Mouse (Mus musculus) midbrain, embryonic 15.5 days (tissue): ENCODE results near the gene Wdr62. TPM values are rescaled to one million over a fixed set of nuclear protein-coding genes. Genes with fewer than 3 reads are reported as not detected.

ENCODE experiments used
- ATAC-seq: fragments of 200-750 bp; cut with Nextera tagmentation; replicated peaks from 2 replicates; pipeline ENCODE4 v1.8.0; 2017; ENCODE audit warnings: moderate TSS enrichment
- H3K27ac ChIP-seq: fragments of 300-500 bp; sonication (generic); 2 replicates; pipeline ENCODE4 v1.5.1; 2015; ENCODE audit warnings: mild to moderate bottlenecking, inconsistent platforms
- H3K27me3 ChIP-seq: fragments of 300-500 bp; sonication (generic); replicated peaks from 2 replicates; pipeline ENCODE4 v1.6.1; 2015; ENCODE audit warnings: inconsistent platforms
- H3K36me3 ChIP-seq: fragments of 300-500 bp; sonication (generic); replicated peaks from 2 replicates; pipeline ENCODE4 v1.6.1; 2015; ENCODE audit warnings: inconsistent platforms
- H3K4me1 ChIP-seq: fragments of 300-500 bp; sonication (generic); 2 replicates; pipeline ENCODE4 v1.6.1; 2015; ENCODE audit warnings: inconsistent platforms
- H3K4me2 ChIP-seq: fragments of 300-500 bp; sonication (generic); 2 replicates; pipeline ENCODE4 v1.6.1; 2015; ENCODE audit warnings: inconsistent platforms, mild to moderate bottlenecking, moderate library complexity
- H3K4me3 ChIP-seq: fragments of 300-500 bp; sonication (generic); 2 replicates; pipeline ENCODE4 v1.5.1; 2015; ENCODE audit warnings: mild to moderate bottlenecking, inconsistent platforms
- H3K9ac ChIP-seq: fragments of 300-500 bp; sonication (generic); 2 replicates; pipeline ENCODE4 v1.6.1; 2015; ENCODE audit warnings: mild to moderate bottlenecking, inconsistent platforms
- H3K9me3 ChIP-seq: fragments of 300-500 bp; sonication (generic); 2 replicates; pipeline ENCODE4 v1.6.1; 2016; ENCODE audit warnings: inconsistent platforms
- whole genome bisulfite sequencing: fragments of 180-500 bp; shearing (Covaris S2); methylation state at CpG from one replicate; pipeline ENCODE4 v1.1.7; 2015; ENCODE audit warnings: mixed read lengths; 5-methylcytosine and 5-hydroxymethylcytosine counted together
- polyA plus RNA-seq: library from polyadenylated mRNA; unstranded; fragments of >200 nt; fragmentation: Nextera tagmentation; extraction: Ambion mirVana; gene quantifications from 2 replicates; pipeline ENCODE4 v1.2.1, GENCODE M21; 2015

Wdr62 gene
- polyA plus RNA-seq, 1 experiment from 2014 or later: 3.8 TPM

- H3K4me2 ChIP-seq: no peak overlapping the region
- no peaks in the 10 kb centered on the region; the same call in 1 of the 2 replicates for H3K36me3 ChIP-seq
- no peak for ATAC-seq
- no peak overlapping the region for H3K4me3 ChIP-seq
- H3K27me3 ChIP-seq: no peaks in the 10 kb centered on the region
- no peak overlapping the region for H3K9ac ChIP-seq
- H3K4me1 ChIP-seq: peaks cover 19% of the 10 kb centered on the region
- H3K27ac ChIP-seq: no peak overlapping the region
- WGBS: 86% methylated on average over 3 of the region's 3 CpGs
- no peaks in the 10 kb centered on the region for H3K9me3 ChIP-seq
Measured at GRCm38 (mm10) chr7:30318142-30318541, 37.9 kb upstream of the Wdr62 start.

- 81% methylated on average over 13 of the region's 13 CpGs for WGBS
- Histone ChIP-seq H3K4me3 (no peak overlapping the region), H3K27ac (no peak overlapping the region), H3K27me3 (no peaks in the 10 kb centered on the region), H3K9ac (no peak overlapping the region), H3K4me2 (no peak overlapping the region), H3K4me1 (peaks cover 5% of the 10 kb centered on the region), H3K9me3 (no peaks in the 10 kb centered on the region), H3K36me3 (no peaks in the 10 kb centered on the region; the same call in 1 of the 2 replicates)
- no peak for ATAC-seq
Measured at GRCm38 (mm10) chr7:30315559-30316529, 35.6 kb upstream of the Wdr62 start.

- Histone ChIP-seq H3K9ac (no peak within 1 kb of the TSS), H3K27me3 (no peaks in the 10 kb centered on the region), H3K4me2 (no peak within 1 kb of the TSS), H3K4me3 (no peak within 1 kb of the TSS), H3K4me1 (peaks cover 9% of the 10 kb centered on the region), H3K36me3 (no peaks in the 10 kb centered on the region; the same call in 1 of the 2 replicates), H3K27ac (no peak within 1 kb of the TSS), H3K9me3 (no peaks in the 10 kb centered on the region)
- ATAC-seq: no peak
- 5% methylated on average over 9 of the region's 9 CpGs for WGBS
Measured at GRCm38 (mm10) chr7:30314721-30315155, 34.5 kb upstream of the Wdr62 start, which contains the start of gene Syne4. Syne4 (plus strand) TSS chr7:30314807.

- H3K27me3 ChIP-seq: no peaks in the 10 kb centered on the region
- H3K9me3 ChIP-seq: no peaks in the 10 kb centered on the region
- peaks cover 15% of the 10 kb centered on the region for H3K4me1 ChIP-seq
- H3K36me3 ChIP-seq: no peaks in the 10 kb centered on the region; the same call in 1 of the 2 replicates
- H3K4me3 ChIP-seq: no peak overlapping the region
- no peak overlapping the region for H3K27ac ChIP-seq
- WGBS: 55% methylated on average over 27 of the region's 27 CpGs
- H3K4me2 ChIP-seq: no peak overlapping the region
- H3K9ac ChIP-seq: no peak overlapping the region
- ATAC-seq: no peak
Measured at GRCm38 (mm10) chr7:30313666-30314320, 33.6 kb upstream of the Wdr62 start.

GRCm38 (mm10) chr7:30310136-30310535, 29.9 kb upstream of the Wdr62 start:
- Histone ChIP-seq H3K9ac (no peak overlapping the region), H3K4me2 (no peak overlapping the region; the same call in 1 of the 2 replicates)

GRCm38 (mm10) chr7:30309395-30310129, 29.3 kb upstream of the Wdr62 start:
- Histone ChIP-seq H3K36me3 (peaks cover 18% of the 10 kb centered on the region; the same call in 1 of the 2 replicates), H3K4me1 (peaks cover 23% of the 10 kb centered on the region), H3K27ac (no peak overlapping the region), H3K9me3 (no peaks in the 10 kb centered on the region), H3K4me3 (peak overlapping the region; percentile 63), H3K4me2 (peak overlapping the region; percentile 78), H3K9ac (peak overlapping the region; percentile 64), H3K27me3 (no peaks in the 10 kb centered on the region)
- no peak for ATAC-seq
- WGBS: 68% methylated on average over 15 of the region's 15 CpGs

More at GRCm38 (mm10) chr7:30310136-30310535, 29.9 kb upstream of the Wdr62 start:
- ATAC-seq: no peak
- Histone ChIP-seq H3K36me3 (peaks cover 18% of the 10 kb centered on the region; the same call in 1 of the 2 replicates), H3K27ac (no peak overlapping the region), H3K4me1 (peaks cover 23% of the 10 kb centered on the region), H3K9me3 (no peaks in the 10 kb centered on the region), H3K4me3 (no peak overlapping the region), H3K27me3 (no peaks in the 10 kb centered on the region)
- WGBS: 91% methylated on average over 12 of the region's 12 CpGs

GRCm38 (mm10) chr7:30308076-30309005, 28.1 kb upstream of the Wdr62 start, which contains the start of gene Alkbh6:
Alkbh6 (plus strand) TSS chr7:30308717.
- no peaks in the 10 kb centered on the region for H3K27me3 ChIP-seq
- ATAC-seq: peak; percentile 99
- H3K9ac ChIP-seq: peak within 1 kb of the TSS; percentile 64
- H3K36me3 ChIP-seq: peaks cover 25% of the 10 kb centered on the region
- 5% methylated on average over 27 of the region's 27 CpGs for WGBS
- H3K4me3 ChIP-seq: peak within 1 kb of the TSS; percentile 63
- H3K9me3 ChIP-seq: no peaks in the 10 kb centered on the region
- peak within 1 kb of the TSS; percentile 78 for H3K4me2 ChIP-seq
- peaks cover 23% of the 10 kb centered on the region for H3K4me1 ChIP-seq
- peak within 1 kb of the TSS; percentile 59 for H3K27ac ChIP-seq

- Histone ChIP-seq H3K4me2 (no peak overlapping the region), H3K4me3 (no peak overlapping the region), H3K9me3 (no peaks in the 10 kb centered on the region), H3K9ac (no peak overlapping the region), H3K27me3 (no peaks in the 10 kb centered on the region), H3K27ac (no peak overlapping the region), H3K36me3 (peaks cover 46% of the 10 kb centered on the region), H3K4me1 (peaks cover 23% of the 10 kb centered on the region)
- ATAC-seq: no peak
- WGBS: 92% methylated on average over 16 of the region's 16 CpGs
Measured at GRCm38 (mm10) chr7:30306083-30306779, 26.0 kb upstream of the Wdr62 start.

GRCm38 (mm10) chr7:30300914-30301313, 20.7 kb upstream of the Wdr62 start:
- H3K36me3 ChIP-seq: peaks cover 75% of the 10 kb centered on the region
- ATAC-seq: no peak
- H3K9ac ChIP-seq: no peak overlapping the region
- WGBS: 53% methylated on average over 3 of the region's 3 CpGs
- H3K4me2 ChIP-seq: no peak overlapping the region
- no peak overlapping the region for H3K27ac ChIP-seq
- H3K9me3 ChIP-seq: no peaks in the 10 kb centered on the region
- no peaks in the 10 kb centered on the region for H3K27me3 ChIP-seq
- H3K4me3 ChIP-seq: no peak overlapping the region
- H3K4me1 ChIP-seq: no peaks in the 10 kb centered on the region

GRCm38 (mm10) chr7:30297266-30297665, 17.0 kb upstream of the Wdr62 start:
- Histone ChIP-seq H3K36me3 (peaks cover 58% of the 10 kb centered on the region), H3K27ac (no peak overlapping the region), H3K4me3 (no peak overlapping the region), H3K9me3 (no peaks in the 10 kb centered on the region), H3K4me2 (no peak overlapping the region), H3K4me1 (peaks cover 29% of the 10 kb centered on the region), H3K27me3 (no peaks in the 10 kb centered on the region), H3K9ac (no peak overlapping the region)
- no peak for ATAC-seq
- 88% methylated on average over 16 of the region's 16 CpGs for WGBS
